Mouse (Mus musculus): ENCODE measurements around the gene Fn1.

Fn1 gene

GRCm38 (mm10) chr1:71654221-71654620, 1.2 kb upstream of the Fn1 start:
- POLR2A ChIA-PET, result interaction anchor here (0.5 to 11.5 kb wide), 24 partner anchors 9 to 869 kb away, joined by 3 to 220 read pairs (median 4); partner anchors contain the start of gene Atic (in 2 of the 4)
- CTCF ChIA-PET, result interaction anchor here in 1 of 4 experiments (0.7 kb wide), 1 partner anchor 659 kb away, joined by 3 read pairs; no protein-coding TSS in a partner anchor

- CTCF ChIA-PET, result interaction anchor here in 2 of 4 experiments (0.7 kb wide), 2 partner anchors 10 to 660 kb away, joined by 3 read pairs; no protein-coding TSS in a partner anchor
- POLR2A ChIA-PET, result interaction anchor here in 3 of 4 experiments (0.6 to 11.5 kb wide), 21 partner anchors 8 to 550 kb away, joined by 3 to 220 read pairs (median 4); partner anchors contain the start of gene Atic (in 2 of the 3)
These were observed 580 bp upstream of the Fn1 start for GRCm38 (mm10) chr1:71653400-71654159.

GRCm38 (mm10) chr1:71651828-71652227, 1.2 kb downstream of the Fn1 start:
- CTCF ChIA-PET, result interaction anchor here in 1 of 4 experiments (0.8 kb wide), 1 partner anchor 22 kb away, joined by 3 read pairs; no protein-coding TSS in a partner anchor
- POLR2A ChIA-PET, result interaction anchor here (0.6 to 16.4 kb wide), 44 partner anchors 7 to 1476 kb away, joined by 3 to 522 read pairs (median 5); partner anchors contain the start of genes Atic (in 1 of the 4) and Mreg (in 1 of the 4)

- ChIA-PET CTCF (interaction anchor here in 1 of 4 experiments (0.8 kb wide), 1 partner anchor 22 kb away, joined by 3 read pairs; no protein-coding TSS in a partner anchor), POLR2A (interaction anchor here (0.6 to 16.4 kb wide), 69 partner anchors 7 to 1476 kb away, joined by 3 to 522 read pairs (median 5); partner anchors contain the start of gene Atic (in 2 of the 4))
These were observed 1.7 kb downstream of the Fn1 start for GRCm38 (mm10) chr1:71651315-71651714.

- POLR2A ChIA-PET, result interaction anchor here (0.5 to 16.4 kb wide), 82 partner anchors 8 to 1155 kb away, joined by 3 to 522 read pairs (median 5); partner anchors contain the start of gene Atic (in 2 of the 4)
These were observed 2.3 kb downstream of the Fn1 start for GRCm38 (mm10) chr1:71650741-71651140.

GRCm38 (mm10) chr1:71648166-71648565, 4.8 kb downstream of the Fn1 start:
- ChIA-PET POLR2A (interaction anchor here in 3 of 4 experiments (0.7 to 16.4 kb wide), 21 partner anchors 8 to 588 kb away, joined by 3 to 522 read pairs (median 6); no protein-coding TSS in a partner anchor), CTCF (no interaction called here)

More at GRCm38 (mm10) chr1:71650741-71651140, 2.3 kb downstream of the Fn1 start:
- CTCF ChIA-PET, result interaction anchor here in 2 of 4 experiments (0.6 to 0.9 kb wide), 2 partner anchors 11 to 25 kb away, joined by 3 read pairs; no protein-coding TSS in a partner anchor

- CTCF ChIA-PET, result no interaction called here
- POLR2A ChIA-PET, result interaction anchor here (0.6 to 16.4 kb wide), 34 partner anchors 6 to 597 kb away, joined by 3 to 522 read pairs (median 7); no protein-coding TSS in a partner anchor
These were observed 6.2 kb downstream of the Fn1 start for GRCm38 (mm10) chr1:71646774-71647173.

GRCm38 (mm10) chr1:71645999-71646398, 7.0 kb downstream of the Fn1 start:
- ChIA-PET POLR2A (interaction anchor here (0.6 to 16.4 kb wide), 50 partner anchors 6 to 598 kb away, joined by 3 to 522 read pairs (median 5); no protein-coding TSS in a partner anchor), CTCF (no interaction called here)

GRCm38 (mm10) chr1:71645466-71645865, 7.5 kb downstream of the Fn1 start:
- CTCF ChIA-PET, result no interaction called here
- POLR2A ChIA-PET, result interaction anchor here (0.6 to 16.4 kb wide), 46 partner anchors 5 to 599 kb away, joined by 3 to 522 read pairs (median 4); partner anchors contain the start of gene Atic (in 1 of the 4)

- ChIA-PET CTCF (interaction anchor here in 3 of 4 experiments (0.5 to 1.4 kb wide), 4 partner anchors 11 to 332 kb away, joined by 3 to 4 read pairs (median 4); no protein-coding TSS in a partner anchor), POLR2A (interaction anchor here (0.6 to 16.4 kb wide), 45 partner anchors 6 to 597 kb away, joined by 3 to 522 read pairs (median 5); partner anchors contain the start of genes Atic (in 2 of the 4) and Mreg (in 1 of the 4))
These were observed 10.2 kb downstream of the Fn1 start for GRCm38 (mm10) chr1:71642794-71643193.

- CTCF ChIA-PET, result no interaction called here
- POLR2A ChIA-PET, result interaction anchor here in 3 of 4 experiments (0.5 to 16.4 kb wide), 15 partner anchors 8 to 578 kb away, joined by 3 to 522 read pairs (median 83); no protein-coding TSS in a partner anchor
These were observed 11.8 kb downstream of the Fn1 start for GRCm38 (mm10) chr1:71641206-71641605.

GRCm38 (mm10) chr1:71640157-71640556, 12.8 kb downstream of the Fn1 start:
- ChIA-PET CTCF (no interaction called here), POLR2A (interaction anchor here (0.5 to 16.4 kb wide), 24 partner anchors 8 to 138 kb away, joined by 3 to 522 read pairs (median 6); partner anchors contain the start of gene Atic (in 1 of the 4))

GRCm38 (mm10) chr1:71636665-71637064, 16.3 kb downstream of the Fn1 start:
- ChIA-PET CTCF (no interaction called here), POLR2A (interaction anchor here in 2 of 4 experiments (1.6 to 16.4 kb wide), 6 partner anchors 9 to 39 kb away, joined by 7 to 522 read pairs (median 102); no protein-coding TSS in a partner anchor)

GRCm38 (mm10) chr1:71636116-71636515, 16.9 kb downstream of the Fn1 start:
- ChIA-PET POLR2A (interaction anchor here in 3 of 4 experiments (1.0 to 21.7 kb wide), 12 partner anchors 8 to 39 kb away, joined by 3 to 522 read pairs (median 10); no protein-coding TSS in a partner anchor), CTCF (no interaction called here)

GRCm38 (mm10) chr1:71635101-71636014, 17.6 kb downstream of the Fn1 start:
- CTCF ChIA-PET, result no interaction called here
- POLR2A ChIA-PET, result interaction anchor here in 3 of 4 experiments (0.8 to 21.7 kb wide), 14 partner anchors 9 to 40 kb away, joined by 3 to 522 read pairs (median 8); no protein-coding TSS in a partner anchor

- ChIA-PET POLR2A (interaction anchor here in 3 of 4 experiments (0.6 to 21.7 kb wide), 10 partner anchors 7 to 39 kb away, joined by 3 to 522 read pairs (median 14); no protein-coding TSS in a partner anchor), CTCF (no interaction called here)
These were observed 18.5 kb downstream of the Fn1 start for GRCm38 (mm10) chr1:71634471-71634981.

- ChIA-PET CTCF (no interaction called here), POLR2A (interaction anchor here (0.9 to 21.7 kb wide), 14 partner anchors 9 to 52 kb away, joined by 3 to 522 read pairs (median 10); no protein-coding TSS in a partner anchor)
These were observed 20.6 kb downstream of the Fn1 start for GRCm38 (mm10) chr1:71632387-71632786.

Data from embryonic stem cell, embryonic (primary cell).